13 mouse cellular contexts compared by ENCODE assay signal in the genomic region with DNA sequence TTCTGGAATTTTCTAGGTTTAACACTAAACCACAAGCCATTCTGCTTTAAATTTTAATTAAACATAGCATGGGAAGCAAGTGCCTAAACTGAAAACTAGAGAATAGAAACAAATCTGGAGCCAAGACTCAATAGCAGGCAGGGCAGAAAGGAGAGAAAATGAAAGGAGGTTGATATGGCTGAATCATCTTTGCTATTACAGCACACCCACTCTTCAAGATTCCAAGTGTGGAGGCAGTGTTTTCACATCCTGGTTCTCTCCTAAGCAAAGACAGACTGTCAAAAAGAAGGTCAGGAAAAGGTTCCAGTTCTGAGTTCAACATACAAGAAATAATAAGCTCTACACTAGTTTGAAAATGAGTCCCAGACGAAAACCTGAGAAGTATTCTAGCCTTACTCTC. TPM values are rescaled to one million over a fixed set of nuclear protein-coding genes. Genes with fewer than 3 reads are reported as not detected.
DNase-seq lines count a peak whose midpoint lies in the region.
"Had no signal": no experiment of that assay in that cellular context is flagged by ENCODE, and none has a peak within 500 bp of the region (broad histone marks: within the 10 kb centered on the region; RNA-seq: fewer than 3 reads in every experiment).

No protein-coding gene starts in this region.

- peak; percentile 27 for DNase-seq in left cerebral cortex, adult 11 months (ENCODE audit: low spot score)
- no peak for DNase-seq in left cerebral cortex, postnatal 14 days (ENCODE audit: low spot score in 2 of 2)
- peak; percentile 11 to 14 for DNase-seq in right cerebral cortex, adult 2 months (ENCODE audit: low spot score in 2 of 2)
- DNase-seq in right cerebral cortex, postnatal 14 days = no peak
- DNase-seq in brain, adult 2 months (ENCODE audit: low read depth, low spot score) = peak; percentile 82
- DNase-seq in gastrocnemius, postnatal 4 days (ENCODE audit: low spot score in 2 of 2) = no peak
- DNase-seq: adrenal gland, postnatal 10 days; cerebellum, adult 11-12 months; cerebellum, adult 9-10 months; cerebellum, postnatal 25 days; gastrocnemius, postnatal 10 days; heart, adult 2 months; heart, postnatal 14 days had no signal

- intact Hi-C loops in left cerebral cortex, postnatal 14 days (cut with DNase I) = no loop called here

RNA-seq across cellular contexts. Expression of a gene that starts 52.3 kb away (rescaled TPM):
- total RNA-seq in left cerebral cortex, postnatal 14 days (2021) = 10 to 100 TPM; 13.7 to 18.0 TPM
- total RNA-seq in gastrocnemius, postnatal 4 days (2021) = 10 to 100 TPM in 1 of 2 experiments, 1 to 10 TPM in 1; 9.9 to 10.7 TPM

RNA-seq across cellular contexts. Expression of a gene that starts 52.8 kb away (rescaled TPM):
- total RNA-seq in left cerebral cortex, postnatal 14 days (2021) = 10 to 100 TPM; 29.1 to 29.4 TPM
- 10 to 100 TPM; 20.8 to 23.0 TPM for total RNA-seq in gastrocnemius, postnatal 4 days (2021)

Comparison
In these comparisons a context has a peak if more than half of its experiments do, and no peak if none do; other contexts are left out.
1. DNase-seq: peak in left cerebral cortex, adult 11 months (single experiment), right cerebral cortex, adult 2 months (2 of 2) and brain, adult 2 months (single experiment); none in left cerebral cortex, postnatal 14 days (0 of 2), right cerebral cortex, postnatal 14 days (single experiment) and gastrocnemius, postnatal 4 days (0 of 2).